In genomic region chr14:20873307-20873706, GRCm38 (mm10) we compare ENCODE assay signal across 8 mouse cellular contexts. TPM values are rescaled to one million over a fixed set of nuclear protein-coding genes. Genes with fewer than 3 reads are reported as not detected.
DNase-seq lines count a peak whose midpoint lies in the region; ATAC-seq and TF ChIP-seq lines count a peak whose summit lies in the region.

No protein-coding gene starts in this region.

- H3K36me3 ChIP-seq in forebrain, embryonic 10.5 days (replicated peaks) = no peaks in the 10 kb centered on the region
- H3K36me3 ChIP-seq in forebrain, embryonic 12.5 days (replicated peaks) = no peaks in the 10 kb centered on the region
- H3K36me3 ChIP-seq in spleen, adult 2 months (ENCODE audit: control insufficient read depth, insufficient read depth, low read length) = no peaks in the 10 kb centered on the region

- DNase-seq in forebrain, embryonic 10.5 days (ENCODE audit: extremely low spot score, low spot score) = peak; percentile 80
- DNase-seq in cerebellum, adult 9-11 months = peak; percentile 51
- peak; percentile 82 to 89 for DNase-seq in frontal cortex, postnatal 36 days (ENCODE audit: low spot score in 2 of 2)
- DNase-seq in hindlimb bud, embryonic 11.5 days (ENCODE audit: extremely low spot score, low read depth, low spot score) = peak; percentile 54
- peak; percentile 78 to 86 for DNase-seq in left cerebral cortex, postnatal 10 days (ENCODE audit: extremely low spot score in 1 of 2, low spot score in 2 of 2)
- peak; percentile 89 for DNase-seq in mesoderm, embryonic 11.5 days (ENCODE audit: low read depth, low spot score)
- DNase-seq in spleen, adult 2 months (ENCODE audit: low read depth in 1 of 2, low spot score in 2 of 2) = peak; percentile 52 to 79

- intact Hi-C loops in left cerebral cortex, postnatal 10 days (cut with DNase I) = loop anchor here (2.0 to 5.0 kb wide), 3 partner anchors 71 to 141 kb away; partner anchors contain the start of gene Ndst2

- TF ChIP-seq CTCF in spleen, adult 2 months (IDR thresholded peaks at IDR 0.05; ENCODE audit: extremely low read depth, insufficient read depth, insufficient read length, insufficient replicate concordance) = peak; percentile 88; the same call in 1 of the 2 replicates

- H3K27ac ChIP-seq in forebrain, embryonic 10.5 days = no peak overlapping the region
- H3K27ac ChIP-seq in forebrain, embryonic 12.5 days = no peak overlapping the region
- H3K27ac ChIP-seq in spleen, adult 2 months (ENCODE audit: insufficient read depth, low read length) = no peak overlapping the region

- H3K4me2 ChIP-seq in forebrain, embryonic 12.5 days = no peak overlapping the region

- no peak for ATAC-seq in forebrain, embryonic 12.5 days (ENCODE audit: low FRiP score)

- WGBS in forebrain, embryonic 10.5 days = 3% methylated on average over 8 of the region's 8 CpGs
- WGBS in forebrain, embryonic 12.5 days = 3% methylated on average over 8 of the region's 8 CpGs
- WGBS in spleen, adult 2 months = 2% methylated on average over 8 of the region's 8 CpGs

- no peak overlapping the region for H3K9ac ChIP-seq in forebrain, embryonic 12.5 days

- no peaks in the 10 kb centered on the region for H3K27me3 ChIP-seq in forebrain, embryonic 10.5 days (ENCODE audit: poor library complexity, severe bottlenecking)
- peaks cover 4% of the 10 kb centered on the region; the same call in 1 of the 2 replicates for H3K27me3 ChIP-seq in forebrain, embryonic 12.5 days
- no peaks in the 10 kb centered on the region for H3K27me3 ChIP-seq in spleen, adult 2 months (ENCODE audit: control insufficient read depth, insufficient read depth, low read length)

- H3K4me3 ChIP-seq in forebrain, embryonic 10.5 days = no peak overlapping the region
- no peak overlapping the region for H3K4me3 ChIP-seq in forebrain, embryonic 12.5 days (replicated peaks)
- no peak overlapping the region for H3K4me3 ChIP-seq in spleen, adult 2 months (ENCODE audit: extremely low read depth, insufficient read depth, insufficient read length)

- H3K9me3 ChIP-seq in forebrain, embryonic 10.5 days = no peaks in the 10 kb centered on the region
- no peaks in the 10 kb centered on the region for H3K9me3 ChIP-seq in forebrain, embryonic 12.5 days

- H3K4me1 ChIP-seq in forebrain, embryonic 10.5 days = no peaks in the 10 kb centered on the region
- no peaks in the 10 kb centered on the region for H3K4me1 ChIP-seq in forebrain, embryonic 12.5 days
- H3K4me1 ChIP-seq in spleen, adult 2 months (ENCODE audit: control insufficient read depth, insufficient read depth, insufficient read length) = no peaks in the 10 kb centered on the region

- no peak for TF ChIP-seq POLR2A in spleen, adult 2 months (IDR thresholded peaks at IDR 0.05; ENCODE audit: low read depth, low read length)

RNA-seq across cellular contexts. Expression of gene Plau, which starts 36.8 kb away (rescaled TPM):
- 0.40 and 0.59 TPM in 2 replicates for polyA plus RNA-seq in forebrain, embryonic 10.5 days (2016; fragmentation: Nextera tagmentation; extraction: Ambion mirVana)
- polyA plus RNA-seq in forebrain, embryonic 12.5 days (2016; fragmentation: Nextera tagmentation; extraction: Ambion mirVana) = 0.10 and 0.15 TPM in 2 replicates
- total RNA-seq in left cerebral cortex, postnatal 10 days (2021) = 1 to 10 TPM; 3.4 to 4.2 TPM
- 1.0 and 1.2 TPM in 2 replicates for polyA plus RNA-seq in spleen, adult 2 months (2012; rRNA removed)

RNA-seq across cellular contexts. Expression of gene Vcl, which starts 55.9 kb away (rescaled TPM):
- polyA plus RNA-seq in forebrain, embryonic 10.5 days (2016; fragmentation: Nextera tagmentation; extraction: Ambion mirVana) = 28.4 and 30.7 TPM in 2 replicates
- polyA plus RNA-seq in forebrain, embryonic 12.5 days (2016; fragmentation: Nextera tagmentation; extraction: Ambion mirVana) = 20.0 and 21.4 TPM in 2 replicates
- 10 to 100 TPM; 22.2 to 25.8 TPM for total RNA-seq in left cerebral cortex, postnatal 10 days (2021)
- polyA plus RNA-seq in spleen, adult 2 months (2012; rRNA removed) = 20.3 and 25.0 TPM in 2 replicates
